Mouse (Mus musculus): Measurements from ENCODE around the gene Pbx1. TPM values are rescaled to one million over a fixed set of nuclear protein-coding genes. Genes with fewer than 3 reads are reported as not detected.

Pbx1 gene
- polyA plus RNA-seq, 1 experiment from 2014 or later = 48.8 TPM

- no peak overlapping the region; the same call in 1 of the 2 replicates for H3K27ac ChIP-seq (ENCODE audit: low read depth)
- H3K4me2 ChIP-seq = no peak overlapping the region
- H3K9ac ChIP-seq = no peak overlapping the region
- peaks cover 25% of the 10 kb centered on the region for H3K4me1 ChIP-seq (ENCODE audit: insufficient read depth)
- no peaks in the 10 kb centered on the region for H3K9me3 ChIP-seq (ENCODE audit: low read depth, low read length)
- WGBS = 52% methylated on average over 14 of the region's 14 CpGs
- H3K4me3 ChIP-seq (ENCODE audit: low read depth, low read length) = no peak overlapping the region
- ATAC-seq (ENCODE audit: insufficient read depth) (no peak), DNase-seq (no peak)
- no peak for TF ChIP-seq CTCF (IDR thresholded peaks at IDR 0.05; ENCODE audit: low read depth)
- H3K27me3 ChIP-seq (ENCODE audit: insufficient read depth, low read length) = no peaks in the 10 kb centered on the region
- H3K36me3 ChIP-seq (ENCODE audit: insufficient read depth) = 0 out of 2 replicates have a peak, but pooled peaks cover 5% of the 10 kb centered on the region
Observed at GRCm38 (mm10) chr1:168307275-168308182, 124.5 kb downstream of the Pbx1 start.

GRCm38 (mm10) chr1:168300505-168300904 lies 131.6 kb downstream of the Pbx1 start:
- ATAC-seq (ENCODE audit: insufficient read depth) (no peak), DNase-seq (no peak)
- Histone ChIP-seq H3K4me3 (ENCODE audit: low read depth, low read length) (no peak overlapping the region), H3K27me3 (ENCODE audit: insufficient read depth, low read length) (no peaks in the 10 kb centered on the region), H3K4me2 (no peak overlapping the region), H3K36me3 (ENCODE audit: insufficient read depth) (peaks cover 8% of the 10 kb centered on the region; the same call in 1 of the 2 replicates), H3K9me3 (ENCODE audit: low read depth, low read length) (no peaks in the 10 kb centered on the region), H3K9ac (no peak overlapping the region), H3K4me1 (ENCODE audit: insufficient read depth) (no peaks in the 10 kb centered on the region), H3K27ac (ENCODE audit: low read depth) (no peak overlapping the region)
- WGBS = 62% methylated on average over 6 of the region's 6 CpGs
- TF ChIP-seq CTCF (IDR thresholded peaks at IDR 0.05; ENCODE audit: low read depth) = no peak

- H3K4me3 ChIP-seq (ENCODE audit: low read depth, low read length) = no peak overlapping the region
- DNase-seq (no peak), ATAC-seq (ENCODE audit: insufficient read depth) (0 out of 2 replicates have a peak, but pooled peaks have one; percentile 42)
- 45% methylated on average over 12 of the region's 12 CpGs for WGBS
- H3K9ac ChIP-seq = no peak overlapping the region
- H3K36me3 ChIP-seq (ENCODE audit: insufficient read depth) = peaks cover 3% of the 10 kb centered on the region; the same call in 1 of the 2 replicates
- H3K4me1 ChIP-seq (ENCODE audit: insufficient read depth) = no peaks in the 10 kb centered on the region
- H3K4me2 ChIP-seq = no peak overlapping the region
- no peak for TF ChIP-seq CTCF (IDR thresholded peaks at IDR 0.05; ENCODE audit: low read depth)
- no peaks in the 10 kb centered on the region for H3K27me3 ChIP-seq (ENCODE audit: insufficient read depth, low read length)
- no peaks in the 10 kb centered on the region for H3K9me3 ChIP-seq (ENCODE audit: low read depth, low read length)
- no peak overlapping the region for H3K27ac ChIP-seq (ENCODE audit: low read depth)
Observed at GRCm38 (mm10) chr1:168299928-168300365, 132.1 kb downstream of the Pbx1 start.

- ATAC-seq (ENCODE audit: insufficient read depth) = no peak
- no peak for DNase-seq
- Histone ChIP-seq H3K4me3 (ENCODE audit: low read depth, low read length) (no peak overlapping the region), H3K36me3 (ENCODE audit: insufficient read depth) (peaks cover 3% of the 10 kb centered on the region; the same call in 1 of the 2 replicates), H3K4me1 (ENCODE audit: insufficient read depth) (no peaks in the 10 kb centered on the region), H3K27ac (ENCODE audit: low read depth) (no peak overlapping the region), H3K9me3 (ENCODE audit: low read depth, low read length) (no peaks in the 10 kb centered on the region), H3K9ac (no peak overlapping the region), H3K27me3 (ENCODE audit: insufficient read depth, low read length) (no peaks in the 10 kb centered on the region), H3K4me2 (no peak overlapping the region)
- no peak for TF ChIP-seq CTCF (IDR thresholded peaks at IDR 0.05; ENCODE audit: low read depth)
- whole genome bisulfite sequencing = 77% methylated on average over 8 of the region's 8 CpGs
Observed at GRCm38 (mm10) chr1:168299181-168299580, 132.9 kb downstream of the Pbx1 start.

GRCm38 (mm10) chr1:168296290-168296689 lies 135.8 kb downstream of the Pbx1 start:
- Histone ChIP-seq H3K27ac (ENCODE audit: low read depth) (no peak overlapping the region), H3K9me3 (ENCODE audit: low read depth, low read length) (no peaks in the 10 kb centered on the region), H3K9ac (no peak overlapping the region), H3K36me3 (ENCODE audit: insufficient read depth) (no peaks in the 10 kb centered on the region; the same call in 1 of the 2 replicates), H3K4me3 (ENCODE audit: low read depth, low read length) (no peak overlapping the region), H3K27me3 (ENCODE audit: insufficient read depth, low read length) (no peaks in the 10 kb centered on the region), H3K4me2 (no peak overlapping the region), H3K4me1 (ENCODE audit: insufficient read depth) (peaks cover 7% of the 10 kb centered on the region)
- DNase-seq (no peak), ATAC-seq (ENCODE audit: insufficient read depth) (no peak)
- no peak for TF ChIP-seq CTCF (IDR thresholded peaks at IDR 0.05; ENCODE audit: low read depth)
- WGBS = 43% methylated on average over 2 of the region's 2 CpGs

- no peak for TF ChIP-seq CTCF (IDR thresholded peaks at IDR 0.05; ENCODE audit: low read depth)
- no peak overlapping the region for H3K4me3 ChIP-seq (ENCODE audit: low read depth, low read length)
- no peaks in the 10 kb centered on the region for H3K27me3 ChIP-seq (ENCODE audit: insufficient read depth, low read length)
- H3K36me3 ChIP-seq (ENCODE audit: insufficient read depth) = no peaks in the 10 kb centered on the region
- ATAC-seq (ENCODE audit: insufficient read depth) (no peak), DNase-seq (no peak)
- no peak overlapping the region for H3K4me2 ChIP-seq
- H3K27ac ChIP-seq (ENCODE audit: low read depth) = no peak overlapping the region
- no peak overlapping the region for H3K9ac ChIP-seq
- H3K4me1 ChIP-seq (ENCODE audit: insufficient read depth) = peaks cover 12% of the 10 kb centered on the region
- H3K9me3 ChIP-seq (ENCODE audit: low read depth, low read length) = no peaks in the 10 kb centered on the region
- WGBS = 80% methylated on average over 4 of the region's 4 CpGs
Observed at GRCm38 (mm10) chr1:168295782-168296181, 136.3 kb downstream of the Pbx1 start.

GRCm38 (mm10) chr1:168293673-168294072 lies 138.4 kb downstream of the Pbx1 start:
- no peak overlapping the region for H3K9ac ChIP-seq
- DNase-seq (no peak), ATAC-seq (ENCODE audit: insufficient read depth) (no peak)
- H3K4me2 ChIP-seq = no peak overlapping the region
- H3K4me1 ChIP-seq (ENCODE audit: insufficient read depth) = peaks cover 20% of the 10 kb centered on the region
- H3K9me3 ChIP-seq (ENCODE audit: low read depth, low read length) = no peaks in the 10 kb centered on the region
- H3K27me3 ChIP-seq (ENCODE audit: insufficient read depth, low read length) = no peaks in the 10 kb centered on the region
- no peak for TF ChIP-seq CTCF (IDR thresholded peaks at IDR 0.05; ENCODE audit: low read depth)
- H3K27ac ChIP-seq (ENCODE audit: low read depth) = no peak overlapping the region
- H3K36me3 ChIP-seq (ENCODE audit: insufficient read depth) = peaks cover 3% of the 10 kb centered on the region; the same call in 1 of the 2 replicates
- no peak overlapping the region for H3K4me3 ChIP-seq (ENCODE audit: low read depth, low read length)
- WGBS = 97% methylated on average over 1 of the region's 1 CpGs

Measured in lung, embryonic 14.5 days (tissue).